Mouse (Mus musculus) heart, adult 8-10 months (tissue): Measurements from ENCODE around the gene Sort1. TPM values are rescaled to one million over a fixed set of nuclear protein-coding genes. Genes with fewer than 3 reads are reported as not detected.
A peak's percentile ranks its signal among the peaks of the same experiment; 100 is the strongest.

Source experiments
- DNase-seq: peaks from one replicate; pipeline ENCODE4 v3.0.0; 2022; ENCODE audit warnings: low spot score
- total RNA-seq, 4 experiments: library from RNA; stranded (reverse); gene quantifications; 2 replicates each; pipeline ENCODE4 v1.2.4; 2022

Gene Sort1
- total RNA-seq, 4 experiments from 2014 or later, result 17.5 to 20.2 (median 19.0) TPM

DNA sequence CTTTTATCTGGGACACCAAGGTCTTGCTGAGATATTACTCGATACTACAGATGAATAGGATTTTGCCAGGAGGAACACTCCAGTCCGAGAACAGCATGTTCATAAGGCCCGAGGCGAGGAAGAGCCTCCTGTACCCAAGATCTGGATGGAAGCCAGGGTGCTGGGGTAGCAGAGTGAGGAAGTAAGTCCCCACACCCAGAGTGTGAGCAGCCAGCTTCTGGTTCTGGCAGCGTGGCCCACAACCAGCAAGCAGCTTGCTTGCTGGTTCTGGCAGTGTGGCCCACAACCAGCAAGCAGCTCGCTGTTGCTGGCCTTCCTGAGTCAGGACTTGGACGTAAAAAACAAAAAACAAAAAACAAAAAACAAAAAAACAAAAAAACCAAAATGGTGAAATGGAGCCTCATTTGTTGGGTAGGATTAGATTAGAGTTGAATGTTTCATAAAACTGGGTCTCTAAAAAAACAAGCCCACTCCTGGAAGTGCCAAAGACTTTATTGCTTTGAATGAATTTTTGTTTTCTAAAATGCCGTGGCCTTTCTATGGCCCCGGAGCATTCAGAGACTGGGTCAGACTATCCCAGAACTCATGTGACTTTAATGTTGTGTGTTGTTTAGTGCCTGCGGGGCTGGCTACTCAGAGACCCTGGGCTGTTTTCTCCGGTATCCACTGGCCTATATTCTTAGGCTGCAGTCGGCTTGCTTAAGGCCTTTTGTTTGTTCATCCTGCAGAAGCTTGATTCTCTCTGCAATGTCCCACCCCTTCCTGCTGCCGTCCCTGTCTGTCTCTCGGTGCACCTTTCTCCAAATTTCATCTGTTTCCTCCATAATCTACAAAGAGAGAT is 11.7 kb downstream of the Sort1 start:
- DNase-seq, result peak; percentile 57

DNA sequence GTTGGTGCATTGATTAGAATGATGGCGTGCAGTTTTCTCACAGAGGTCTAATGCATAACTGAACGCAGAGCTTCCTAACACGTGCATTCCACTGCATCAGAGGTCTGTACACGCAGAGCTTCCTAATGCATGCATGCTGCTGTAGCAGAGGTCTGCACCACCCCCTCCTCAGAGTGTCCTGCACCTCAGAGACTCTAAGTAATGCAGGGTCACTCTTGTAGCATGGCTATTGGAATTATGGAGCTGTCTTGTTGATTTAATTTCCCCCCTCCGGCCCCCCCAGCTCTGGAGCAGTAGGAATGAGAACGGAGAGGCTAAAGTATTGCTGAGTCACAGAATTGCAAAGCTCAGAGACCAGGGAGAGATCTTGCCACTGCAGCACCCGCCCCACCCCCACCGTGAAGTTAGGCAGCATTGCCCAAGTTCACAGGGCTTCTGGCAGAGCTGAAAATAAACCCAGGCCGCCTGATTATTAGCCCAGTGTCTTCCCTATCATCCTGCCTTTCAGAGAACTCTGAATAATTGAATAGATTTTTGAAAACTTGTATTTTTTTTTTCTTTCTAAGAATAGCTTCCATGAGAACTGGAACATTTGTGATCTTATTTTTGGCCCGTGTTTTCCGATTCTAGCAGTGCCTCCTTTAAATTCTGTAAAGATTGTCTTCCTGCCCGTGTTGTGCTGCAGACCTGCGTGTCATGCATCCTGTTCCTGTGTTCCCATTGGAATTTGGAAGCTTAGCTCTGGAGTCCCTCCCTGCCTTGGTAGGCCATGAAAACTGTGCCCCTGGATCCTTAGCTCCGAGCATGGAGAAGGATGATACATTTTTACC is 12.6 kb downstream of the Sort1 start:
- peak; percentile 55 for DNase-seq

DNA sequence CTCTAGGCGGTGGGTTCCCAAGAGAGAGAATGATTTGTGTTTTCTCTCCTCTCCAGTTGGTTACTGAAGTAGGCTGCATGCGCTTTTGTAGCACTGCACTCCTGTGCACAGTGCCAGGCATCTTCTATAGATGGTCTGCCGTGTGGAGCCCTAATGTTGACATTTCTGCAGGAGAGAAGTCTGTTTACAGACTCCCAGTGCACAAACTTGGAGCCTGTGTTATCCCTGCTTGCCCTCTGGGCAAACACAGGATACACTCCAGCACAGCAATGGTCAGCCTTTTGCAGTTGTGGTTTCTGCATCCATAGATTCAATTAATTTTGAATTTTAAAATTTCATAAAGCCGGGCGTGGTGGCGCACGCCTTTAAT is 13.2 kb downstream of the Sort1 start:
- no peak for DNase-seq

DNA sequence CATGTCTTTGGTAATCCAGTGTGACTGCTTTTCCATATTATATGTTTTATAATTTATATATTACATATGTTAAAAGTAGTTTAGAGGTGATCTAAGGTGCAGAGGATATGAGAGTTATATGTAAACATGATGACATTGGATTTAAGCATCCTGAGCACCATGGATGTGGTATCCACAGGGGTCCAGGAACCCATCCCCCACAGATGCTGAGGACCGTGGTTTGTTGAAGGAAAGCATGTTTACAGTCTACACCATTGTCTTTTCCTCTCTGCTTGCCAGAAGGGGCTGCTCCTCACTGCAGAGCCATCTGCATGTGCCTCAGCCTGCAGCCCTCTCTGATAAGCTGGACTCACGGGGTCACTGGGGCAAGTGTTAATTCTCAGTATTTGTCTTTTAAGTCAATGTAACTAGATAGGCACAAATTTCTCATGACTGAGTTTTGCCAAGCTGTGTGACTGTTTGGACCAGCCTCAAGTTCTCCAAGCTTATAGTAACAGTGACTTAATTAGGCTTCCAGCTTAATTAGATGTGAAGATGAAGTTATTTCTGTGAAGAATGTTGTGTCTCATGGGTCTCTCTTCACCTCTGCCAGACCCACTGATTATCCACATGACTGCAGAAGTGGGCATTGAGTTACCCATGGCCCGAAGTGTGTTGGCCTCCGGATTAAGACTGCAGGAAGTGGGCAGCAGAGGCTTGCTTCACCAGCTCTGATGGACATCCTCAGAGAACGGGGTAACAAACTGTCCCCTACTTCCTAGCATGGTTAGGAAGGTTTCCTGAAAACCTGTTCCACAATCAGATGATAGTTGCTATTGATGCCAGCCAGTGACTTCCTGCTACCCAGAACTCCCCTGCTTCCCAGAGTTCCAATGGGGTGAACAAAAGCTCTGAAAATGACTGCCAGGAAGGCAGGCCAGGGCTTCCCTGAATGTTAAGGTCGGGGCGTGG is 14.0 kb downstream of the Sort1 start:
- no peak for DNase-seq

DNA sequence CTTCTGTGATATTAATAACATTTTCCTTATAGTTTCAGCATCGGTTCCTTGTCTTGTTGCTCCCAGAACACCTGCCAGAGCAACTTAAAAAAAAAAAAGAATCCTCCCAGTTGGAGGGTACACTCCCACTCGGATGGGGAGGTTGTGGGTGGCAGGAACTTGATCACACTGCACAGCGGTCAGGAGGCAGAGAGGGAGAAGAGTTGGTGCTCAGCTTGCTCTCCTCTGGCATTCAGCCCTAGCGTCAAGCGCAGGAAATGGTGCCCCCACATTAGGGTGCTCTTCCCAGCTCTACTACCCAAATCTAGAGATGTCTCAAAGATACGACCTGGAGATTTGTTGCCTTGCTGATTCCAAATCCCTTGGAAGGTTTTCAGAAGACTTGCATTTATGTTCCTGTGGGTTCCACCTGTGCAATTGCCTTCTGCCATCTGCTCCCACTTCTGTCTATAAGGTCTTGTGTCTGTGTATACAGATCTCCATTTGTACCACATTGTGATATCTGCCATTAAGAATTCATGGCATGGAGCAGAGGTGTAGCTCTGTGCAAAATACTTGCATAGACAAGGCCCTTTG is 16.7 kb downstream of the Sort1 start:
- no peak for DNase-seq

DNA sequence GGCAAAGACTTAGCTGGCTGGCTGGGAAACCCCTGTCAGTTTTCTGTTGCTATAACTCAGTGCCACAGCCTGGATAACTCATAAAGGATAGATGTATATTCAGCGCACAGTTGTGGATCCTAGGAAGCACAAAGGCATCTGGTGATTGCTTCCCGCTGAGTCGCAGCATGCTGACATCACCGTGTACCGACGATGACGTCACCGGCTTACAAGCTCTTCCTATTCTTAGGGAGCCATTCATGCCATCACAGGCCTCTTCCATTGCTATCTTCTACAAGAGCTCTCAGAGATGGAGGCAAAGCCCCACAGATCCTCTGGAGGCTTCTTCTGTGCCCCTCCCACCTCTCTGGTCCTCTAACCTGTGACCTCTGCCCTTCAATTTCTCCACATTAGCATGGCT is 19.8 kb downstream of the Sort1 start:
- DNase-seq, result no peak

DNA sequence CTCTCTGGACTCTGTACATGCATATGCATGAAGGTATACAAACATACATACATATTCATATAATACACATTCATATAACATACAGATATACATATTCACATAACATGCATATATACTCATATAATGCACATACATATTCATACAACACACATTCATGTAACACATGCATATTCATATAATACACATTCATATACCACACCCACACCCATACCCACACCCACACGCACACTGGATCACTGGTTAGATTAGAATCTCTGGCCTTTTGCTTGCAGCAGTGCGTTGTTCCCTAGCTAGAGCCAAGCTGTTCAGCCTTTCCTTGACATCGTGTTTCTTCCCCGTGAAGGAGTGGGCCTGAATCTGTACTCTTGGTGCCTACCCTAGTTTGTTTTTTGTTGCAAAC is 20.9 kb downstream of the Sort1 start:
- no peak for DNase-seq

DNA sequence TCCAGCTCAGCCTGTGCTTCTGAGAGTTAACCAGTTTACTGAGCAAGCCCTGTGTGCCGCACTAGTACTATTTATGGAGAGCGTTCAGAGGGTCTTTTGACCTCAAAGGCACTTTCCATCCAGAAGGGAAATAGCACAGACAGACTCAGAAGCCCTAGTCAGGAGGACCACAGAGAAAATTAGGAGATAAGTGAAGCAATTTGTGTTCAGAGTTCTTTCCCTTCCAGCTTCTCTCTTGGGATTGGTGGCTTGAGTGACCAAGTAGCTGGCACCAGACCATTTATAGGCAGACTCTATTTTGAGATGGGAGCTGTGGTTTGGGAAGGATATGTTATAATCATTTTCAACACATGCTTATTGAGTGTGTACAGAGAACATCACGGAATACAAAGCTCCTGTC is 22.5 kb downstream of the Sort1 start:
- no peak for DNase-seq

DNA sequence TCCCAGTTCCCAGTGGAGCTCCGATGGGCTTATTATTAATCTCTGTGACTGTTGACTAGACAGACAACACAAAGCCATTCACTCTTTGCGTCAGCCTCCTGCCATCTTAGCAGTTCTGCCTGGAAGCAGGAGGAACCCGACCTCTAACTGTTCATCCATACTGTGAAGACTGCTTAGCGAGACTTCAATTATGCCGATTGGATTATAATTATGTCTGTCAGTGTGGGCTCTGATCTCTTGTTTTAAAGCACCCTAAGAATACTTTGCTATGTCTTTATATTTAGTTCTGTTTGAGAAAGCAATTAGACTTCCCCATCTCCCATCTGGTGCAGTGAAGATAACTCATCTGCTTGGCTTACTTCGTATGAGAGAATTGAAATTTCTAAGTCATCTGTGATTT is 23.6 kb downstream of the Sort1 start:
- DNase-seq, result no peak

DNA sequence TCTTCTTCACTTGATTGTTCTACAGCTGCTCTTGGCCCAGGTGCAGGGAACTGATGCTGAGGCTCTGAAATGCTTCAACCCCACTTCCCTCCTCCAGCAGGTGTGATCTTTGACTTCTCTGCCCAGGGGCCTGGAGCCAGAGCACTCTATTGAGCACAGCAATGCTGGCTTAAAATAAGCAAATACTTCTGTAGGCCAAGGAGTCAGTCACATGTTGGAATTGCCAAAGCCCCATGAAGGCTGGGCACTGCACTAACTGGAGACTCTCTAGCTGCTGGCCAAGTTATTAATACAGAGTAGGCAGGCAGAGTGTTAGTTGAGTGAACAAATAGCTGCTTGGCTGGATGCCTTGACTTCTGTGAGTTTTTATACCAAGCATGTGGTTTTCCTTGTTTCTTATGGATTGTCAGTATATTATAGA is 27.0 kb downstream of the Sort1 start:
- DNase-seq, result peak; percentile 26

DNA sequence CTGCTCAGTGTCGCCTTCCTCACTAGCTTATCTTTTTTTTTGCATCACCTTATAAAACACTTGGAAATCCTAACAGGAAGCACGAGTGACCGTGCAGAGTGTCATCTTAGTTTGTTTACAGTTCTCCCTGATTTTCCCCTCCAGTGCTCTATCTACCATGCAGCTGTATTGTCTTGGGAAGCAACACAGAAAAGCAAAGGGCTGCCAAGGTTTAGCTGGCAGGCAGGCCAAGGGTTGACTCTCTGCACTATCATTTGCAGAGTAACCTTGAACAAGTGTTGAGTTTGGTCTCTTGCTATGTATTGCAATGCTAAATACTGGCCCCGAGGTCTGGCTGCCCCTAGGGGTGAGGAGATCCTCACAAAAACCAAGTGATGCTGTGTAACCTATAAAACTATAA is 27.8 kb downstream of the Sort1 start:
- DNase-seq, result no peak

DNA sequence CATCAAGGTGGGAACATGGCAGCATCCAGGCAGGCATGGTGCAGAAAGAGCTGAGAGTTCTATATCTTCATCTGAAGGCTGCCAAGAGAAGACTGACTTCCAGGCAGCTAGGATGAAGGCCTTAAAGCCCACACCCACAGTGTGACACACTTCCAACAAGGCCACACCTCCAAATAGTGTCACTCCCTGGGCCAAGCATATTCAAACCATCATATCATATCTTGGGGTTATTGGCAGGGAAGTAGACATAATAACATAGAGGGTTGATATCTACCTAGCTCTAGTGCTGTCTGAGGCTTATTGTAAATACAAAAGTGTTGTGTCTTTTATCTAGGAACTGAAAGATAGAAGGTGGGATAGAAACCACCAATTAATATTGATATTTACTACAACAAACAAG is 28.5 kb downstream of the Sort1 start:
- DNase-seq, result no peak

DNA sequence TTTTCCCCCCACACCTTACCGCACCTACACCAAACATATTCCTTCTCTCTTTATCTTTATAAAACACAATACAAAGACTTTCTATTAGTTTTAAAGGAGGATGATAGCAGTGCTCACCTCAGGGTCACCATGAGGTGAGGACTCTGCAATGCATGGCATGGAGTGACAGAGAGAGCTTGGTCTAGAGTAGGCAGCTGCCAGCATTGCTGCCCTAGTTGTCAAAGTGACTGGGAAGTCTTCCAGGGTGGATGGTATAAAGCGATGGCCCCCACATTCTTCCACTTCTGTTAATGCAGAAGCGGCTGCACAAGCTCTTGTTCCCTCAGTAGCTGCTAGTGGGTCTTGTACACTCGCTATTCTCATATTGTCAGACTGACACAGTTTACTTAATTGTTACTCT is 29.3 kb downstream of the Sort1 start:
- no peak for DNase-seq

DNA sequence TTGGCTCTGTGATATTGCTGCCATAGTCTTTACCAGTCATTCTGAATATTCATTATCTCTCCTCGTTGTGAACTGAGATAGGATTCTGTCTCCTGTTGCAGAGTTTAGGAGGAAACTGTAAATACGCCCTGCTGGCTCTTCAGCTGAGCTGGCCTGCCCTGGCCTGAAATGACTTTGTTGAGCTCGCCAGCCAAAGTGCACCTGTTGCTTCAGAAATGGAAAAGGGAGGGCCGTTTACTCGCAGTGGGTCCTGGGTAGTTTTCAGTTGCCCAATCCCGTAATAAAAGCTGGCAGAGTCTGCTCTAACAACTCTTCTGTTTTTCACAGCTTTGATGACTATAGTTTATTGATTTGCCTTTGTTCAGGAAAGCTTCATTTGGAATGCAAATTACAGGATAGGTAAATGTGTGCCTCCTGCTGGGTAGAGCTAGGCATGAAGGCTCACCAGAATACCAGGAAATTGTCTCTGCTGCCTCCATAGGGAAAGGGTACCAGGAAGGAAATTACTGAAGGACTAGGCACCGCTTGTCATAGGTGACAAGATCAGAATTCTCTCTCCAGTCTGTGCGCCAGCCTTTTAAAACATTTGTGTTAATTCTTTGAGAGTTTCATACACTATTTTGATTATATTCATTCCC is 30.3 kb downstream of the Sort1 start:
- DNase-seq, result no peak

DNA sequence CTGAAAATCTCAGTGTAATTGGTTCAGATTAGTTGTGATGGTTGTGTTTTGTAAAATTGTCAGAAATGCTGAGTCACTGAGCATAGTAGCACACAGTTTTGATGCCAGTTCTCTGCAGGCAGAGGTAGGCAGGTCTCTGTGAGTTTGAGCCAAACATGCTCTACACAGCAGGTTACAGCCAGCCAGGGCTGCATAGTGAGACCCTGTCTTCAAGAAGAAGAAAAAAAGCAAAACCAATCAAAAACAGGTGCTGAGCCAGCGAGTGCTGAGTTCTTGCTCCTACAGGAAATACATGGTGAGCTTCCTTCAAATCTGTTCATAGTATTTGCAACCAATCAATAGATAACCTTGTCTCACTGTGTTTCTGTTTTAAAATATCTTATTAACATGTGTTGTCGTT is 34.6 kb downstream of the Sort1 start:
- DNase-seq, result no peak

DNA sequence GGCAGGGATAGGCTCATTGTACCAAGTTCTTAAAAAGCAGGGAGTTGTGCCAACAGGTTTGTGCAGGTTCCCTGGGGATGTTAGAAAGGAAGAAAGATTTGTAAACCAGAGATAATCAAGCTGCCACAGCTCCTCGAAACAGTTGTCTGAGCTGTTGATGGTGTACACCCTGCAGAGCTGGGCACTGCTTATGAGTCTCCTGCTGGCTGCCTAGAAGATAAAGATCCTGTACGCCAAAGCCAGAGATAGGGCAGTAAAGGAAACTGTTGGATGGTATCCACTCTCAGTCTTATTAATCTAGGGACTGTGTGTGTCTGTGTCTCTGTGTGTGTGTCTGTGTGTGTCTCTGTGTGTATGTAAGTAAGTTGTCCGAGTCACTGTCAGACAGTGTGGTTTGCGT is 37.8 kb downstream of the Sort1 start:
- no peak for DNase-seq

DNA sequence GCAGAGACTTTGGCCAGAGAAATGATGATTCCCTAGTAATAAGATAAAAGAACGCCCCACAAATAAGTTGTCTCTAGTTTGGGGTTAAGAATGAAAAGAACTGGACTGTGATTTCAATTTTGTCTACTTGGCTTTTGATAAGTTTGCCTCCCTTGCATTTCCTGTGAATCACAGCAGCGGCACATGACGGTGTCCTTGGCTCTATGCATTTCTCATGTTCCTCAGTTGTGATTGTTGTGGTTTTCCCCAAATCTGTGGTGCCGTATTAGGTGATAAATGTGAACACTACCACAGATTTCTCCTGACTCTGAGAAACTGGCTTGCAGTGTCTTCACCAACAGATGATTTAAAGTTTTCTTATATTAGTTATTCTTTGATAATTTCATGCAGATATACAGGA is 38.3 kb downstream of the Sort1 start:
- DNase-seq, result no peak

DNA sequence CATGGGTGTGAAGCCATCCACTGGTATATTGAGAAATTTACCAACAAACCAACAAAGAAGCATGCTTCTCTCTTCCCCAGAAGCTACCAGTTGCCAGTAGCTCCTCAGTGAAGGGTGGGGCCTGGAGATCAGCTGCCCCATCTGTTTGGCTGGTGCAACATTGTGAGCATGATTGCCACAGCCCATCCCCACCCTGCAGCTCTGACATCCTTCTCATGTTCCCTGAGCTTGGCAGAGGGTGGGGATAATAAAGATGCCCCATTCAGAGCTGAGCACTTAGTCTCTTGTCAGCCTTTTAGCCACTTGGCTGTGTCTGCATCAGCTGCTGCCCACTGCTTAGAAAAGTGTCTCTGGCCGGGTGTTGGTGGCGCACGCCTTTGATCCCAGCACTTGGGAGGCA is 39.1 kb downstream of the Sort1 start:
- DNase-seq, result no peak

DNA sequence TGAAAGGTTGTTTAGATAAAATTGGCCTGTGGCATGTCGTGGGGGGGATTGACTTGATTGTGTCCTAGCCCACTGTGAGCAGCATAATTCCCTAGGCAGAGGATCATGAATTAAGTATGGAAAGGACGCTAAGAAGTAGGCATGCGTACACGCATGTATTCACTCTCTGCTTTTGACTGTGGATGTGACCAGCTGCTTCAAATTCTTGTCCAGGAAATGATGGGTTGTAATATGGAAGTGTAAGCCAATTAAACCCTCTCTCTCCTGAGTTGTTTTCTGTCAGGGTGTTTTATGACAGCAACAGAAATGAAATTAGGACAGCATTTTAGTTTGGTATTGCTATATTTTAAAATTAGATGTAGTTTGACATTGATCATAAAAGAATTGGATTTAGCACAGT is 41.0 kb downstream of the Sort1 start:
- DNase-seq, result no peak

DNA sequence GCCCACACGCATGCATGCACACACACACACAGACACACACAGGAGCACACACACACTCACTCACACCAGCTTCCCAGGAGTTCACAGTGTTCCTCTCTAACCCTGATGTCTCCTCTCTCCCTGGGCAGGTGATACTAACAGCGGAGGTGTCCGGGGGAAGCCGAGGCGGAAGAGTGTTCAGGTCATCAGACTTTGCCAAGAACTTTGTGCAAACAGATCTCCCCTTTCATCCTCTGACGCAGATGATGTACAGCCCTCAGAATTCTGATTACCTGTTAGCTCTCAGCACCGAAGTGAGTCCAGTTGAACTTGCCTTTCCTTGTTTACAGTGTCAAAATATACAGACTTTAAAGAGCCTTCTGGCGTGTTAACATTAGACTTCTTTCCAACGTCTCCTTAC is 41.6 kb downstream of the Sort1 start:
- DNase-seq, result no peak

DNA sequence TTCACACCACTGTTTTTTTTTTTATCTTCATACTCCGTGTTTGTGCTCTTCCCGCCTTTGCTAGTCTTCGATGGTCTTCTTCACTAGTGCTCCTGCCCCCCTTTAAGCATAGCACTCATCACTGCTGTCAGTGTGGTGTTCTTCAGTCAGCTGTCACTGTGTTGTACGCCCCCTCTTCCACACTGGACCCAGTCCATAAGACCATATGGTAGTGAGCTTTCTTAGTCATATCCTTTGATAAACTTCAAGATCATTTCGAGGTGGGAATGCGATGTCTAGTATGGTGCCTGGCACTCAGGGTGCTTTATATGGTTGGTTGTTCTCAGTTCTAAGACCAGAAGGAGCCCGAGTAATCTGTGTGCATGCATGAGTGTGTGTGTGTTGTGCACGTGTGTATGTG is 43.4 kb downstream of the Sort1 start:
- no peak for DNase-seq
